Comparison of ENCODE assay signal across 9 mouse cellular contexts in the genomic region with DNA sequence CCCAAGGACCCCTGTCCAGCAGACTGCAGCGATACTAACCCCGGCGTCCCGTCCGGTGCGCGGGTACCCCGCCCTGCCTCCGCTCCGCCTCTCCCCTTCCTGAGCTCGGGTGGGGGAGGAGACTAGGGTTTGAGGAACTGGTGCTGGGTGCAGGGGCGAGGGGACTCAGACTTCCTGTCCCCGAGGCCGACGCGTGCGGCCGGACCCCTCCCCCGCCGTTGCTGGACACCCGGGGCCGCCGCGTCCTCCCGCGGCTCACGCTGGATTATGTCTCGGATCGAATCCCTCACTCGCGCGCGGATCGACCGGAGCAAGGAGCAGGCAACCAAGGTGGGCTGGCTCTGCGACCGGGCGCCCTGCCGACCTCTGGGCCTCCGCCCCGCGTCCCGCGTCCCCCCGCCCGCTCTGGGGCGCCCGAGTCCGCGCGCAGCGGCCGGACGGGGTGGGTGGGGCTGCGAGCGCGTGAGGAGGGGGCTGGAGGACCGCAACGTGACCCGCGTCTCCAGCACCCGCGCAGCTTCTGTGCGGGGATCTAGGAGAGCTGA. TPM values are rescaled to one million over a fixed set of nuclear protein-coding genes. Genes with fewer than 3 reads are reported as not detected.
DNase-seq lines count a peak whose midpoint lies in the region; ATAC-seq lines count a peak whose summit lies in the region.
"Had no signal": no experiment of that assay in that cellular context is flagged by ENCODE, and none has a peak within 500 bp of the region (broad histone marks: within the 10 kb centered on the region; RNA-seq: fewer than 3 reads in every experiment).

No protein-coding gene starts in this region.

- peaks cover 32% of the 10 kb centered on the region for H3K4me1 ChIP-seq in intestine, embryonic 16.5 days (ENCODE audit: control insufficient read depth, insufficient read depth, low read length)
- peaks cover 44% of the 10 kb centered on the region for H3K4me1 ChIP-seq in neural tube, embryonic 15.5 days

- ATAC-seq in granulocyte monocyte progenitor cell, adult 5-6 weeks (replicated peaks; ENCODE audit: poor library complexity, severe bottlenecking), result peak; percentile 61
- ATAC-seq in intestine, embryonic 16.5 days, result peak; percentile 67
- ATAC-seq in neural tube, embryonic 15.5 days (ENCODE audit: low FRiP score), result peak; percentile 70

- H3K9ac ChIP-seq in intestine, embryonic 16.5 days (ENCODE audit: low read depth, low read length), result peak overlapping the region; percentile 95
- H3K9ac ChIP-seq in neural tube, embryonic 15.5 days (replicated peaks), result peak overlapping the region; percentile 95

- peak overlapping the region; percentile 87 for H3K4me3 ChIP-seq in intestine, embryonic 16.5 days (ENCODE audit: low read length)
- H3K4me3 ChIP-seq in neural tube, embryonic 15.5 days (replicated peaks), result peak overlapping the region; percentile 86

- WGBS in intestine, embryonic 16.5 days, result 0% methylated on average over 64 of the region's 64 CpGs
- under 1% methylated on average over 62 of the region's 64 CpGs for WGBS in neural tube, embryonic 15.5 days

- H3K9me3 ChIP-seq in intestine, embryonic 16.5 days (ENCODE audit: control insufficient read depth, low read length), result no peaks in the 10 kb centered on the region
- H3K9me3 ChIP-seq in neural tube, embryonic 15.5 days (replicated peaks), result no peaks in the 10 kb centered on the region

- no peaks in the 10 kb centered on the region for H3K36me3 ChIP-seq in intestine, embryonic 16.5 days (ENCODE audit: control insufficient read depth, insufficient read depth, low read length)
- no peaks in the 10 kb centered on the region for H3K36me3 ChIP-seq in neural tube, embryonic 15.5 days

- peak overlapping the region; percentile 85 for H3K4me2 ChIP-seq in intestine, embryonic 16.5 days (ENCODE audit: low read depth, low read length)
- H3K4me2 ChIP-seq in neural tube, embryonic 15.5 days, result peak overlapping the region; percentile 87

- peak; percentile 78 to 81 for DNase-seq in B cell, adult 2 months
- DNase-seq in T-cell, adult 2 months (ENCODE audit: low spot score), result peak; percentile 39
- DNase-seq in embryo, embryonic 10 days (ENCODE audit: low spot score), result peak; percentile 88
- peak; percentile 89 to 91 for DNase-seq in lung, adult 18-20 months
- DNase-seq in thymus, postnatal 4 days, result peak; percentile 80

- no peaks in the 10 kb centered on the region for H3K27me3 ChIP-seq in intestine, embryonic 16.5 days (replicated peaks; ENCODE audit: control insufficient read depth, insufficient read depth, low read length)
- H3K27me3 ChIP-seq in neural tube, embryonic 15.5 days (replicated peaks), result no peaks in the 10 kb centered on the region

- H3K27ac ChIP-seq in intestine, embryonic 16.5 days (ENCODE audit: low read length), result peak overlapping the region; percentile 89
- H3K27ac ChIP-seq in neural tube, embryonic 15.5 days (replicated peaks), result peak overlapping the region; percentile 96

RNA-seq across cellular contexts. Expression of a gene that starts 15.3 kb away (rescaled TPM):
- total RNA-seq in granulocyte monocyte progenitor cell, adult 5-6 weeks (2014; fragmentation: Nextera tagmentation), result 125 and 137 TPM in 2 replicates
- 59.1 and 73.5 TPM in 2 replicates for total RNA-seq in granulocyte monocyte progenitor cell, adult 5-6 weeks (2017)
- 41.5 and 43.7 TPM in 2 replicates for polyA plus RNA-seq in intestine, embryonic 16.5 days (2015; fragmentation: Nextera tagmentation; extraction: Ambion mirVana)
- polyA plus RNA-seq in neural tube, embryonic 15.5 days (2015; fragmentation: Nextera tagmentation; extraction: Ambion mirVana), result 97.4 and 104 TPM in 2 replicates

RNA-seq across cellular contexts. Expression of a gene that starts 31.9 kb away (rescaled TPM):
- not detected in 2 replicates for total RNA-seq in granulocyte monocyte progenitor cell, adult 5-6 weeks (2014; fragmentation: Nextera tagmentation)
- not detected in 2 replicates for total RNA-seq in granulocyte monocyte progenitor cell, adult 5-6 weeks (2017)
- polyA plus RNA-seq in intestine, embryonic 16.5 days (2015; fragmentation: Nextera tagmentation; extraction: Ambion mirVana), result not detected in 2 replicates
- not detected in 2 replicates for polyA plus RNA-seq in neural tube, embryonic 15.5 days (2015; fragmentation: Nextera tagmentation; extraction: Ambion mirVana)
- total RNA-seq: layer of hippocampus, postnatal 14 days had no signal

RNA-seq across cellular contexts. Expression of a gene that starts 45.4 kb away (rescaled TPM):
- 401 and 434 TPM in 2 replicates for total RNA-seq in granulocyte monocyte progenitor cell, adult 5-6 weeks (2014; fragmentation: Nextera tagmentation)
- total RNA-seq in granulocyte monocyte progenitor cell, adult 5-6 weeks (2017), result 225 and 243 TPM in 2 replicates
- 371 and 377 TPM in 2 replicates for polyA plus RNA-seq in intestine, embryonic 16.5 days (2015; fragmentation: Nextera tagmentation; extraction: Ambion mirVana)
- polyA plus RNA-seq in neural tube, embryonic 15.5 days (2015; fragmentation: Nextera tagmentation; extraction: Ambion mirVana), result 157 and 175 TPM in 2 replicates

Comparison
In these comparisons a context has a peak if more than half of its experiments do, and no peak if none do; other contexts are left out.
1. Peak in every context shown above with its lines: DNase-seq, ATAC-seq, H3K4me3 ChIP-seq and H3K27ac ChIP-seq.
2. DNase-seq: peak in every context shown above with its lines; median percentile 90 in lung, adult 18-20 months; 88 in embryo, embryonic 10 days; 80 in thymus, postnatal 4 days; 80 in B cell, adult 2 months; 39 in T-cell, adult 2 months.